Mouse (Mus musculus) frontal cortex, postnatal 25 days (tissue): ENCODE measurements around the gene Clip3.

Experiments
- DNase-seq, 2 experiments: peaks; one replicate each; pipeline ENCODE4 v3.0.0; 2022; ENCODE audit warnings: low spot score in 2 of 2

The Clip3 gene

DNA sequence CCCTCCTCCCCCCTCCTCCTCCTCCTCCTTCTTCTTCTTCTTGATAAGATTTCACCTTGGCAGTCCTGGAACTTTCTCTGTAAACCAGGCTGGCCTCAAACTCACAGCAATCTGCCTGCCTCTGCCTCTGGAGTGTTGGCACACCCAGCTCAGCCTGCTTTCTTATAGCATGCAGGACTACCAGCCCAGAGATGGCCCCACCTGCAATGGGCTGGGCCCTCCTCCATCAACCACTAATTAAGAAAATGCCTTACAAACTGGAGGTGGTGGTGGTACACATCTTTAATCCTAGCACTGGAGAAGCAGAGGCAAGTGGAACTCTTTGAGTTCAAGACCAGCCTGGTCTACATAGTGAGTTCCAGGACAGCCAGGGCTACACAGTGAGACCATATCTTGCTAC lies 34.9 kb downstream of the Clip3 start:
- no peak for DNase-seq

DNA sequence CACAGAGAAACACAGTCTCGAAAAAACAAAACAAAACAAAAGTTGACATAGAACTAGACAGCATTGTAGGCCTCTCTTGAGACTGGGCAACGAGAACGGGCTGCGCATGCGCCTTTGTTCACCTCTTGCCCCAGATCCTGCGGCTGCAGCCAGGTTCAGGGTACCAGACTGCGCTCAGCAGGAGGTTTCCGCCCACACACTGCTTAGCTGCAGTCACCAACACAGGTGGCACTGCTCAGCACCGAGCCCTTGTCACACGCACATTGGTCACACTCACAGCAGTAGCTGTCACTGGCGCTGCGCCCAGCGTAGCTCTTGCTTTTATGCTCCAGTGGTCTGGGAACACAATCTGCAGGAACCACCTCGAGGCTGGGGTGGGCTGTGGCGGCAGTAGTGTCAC lies 35.6 kb downstream of the Clip3 start:
- DNase-seq = no peak

DNA sequence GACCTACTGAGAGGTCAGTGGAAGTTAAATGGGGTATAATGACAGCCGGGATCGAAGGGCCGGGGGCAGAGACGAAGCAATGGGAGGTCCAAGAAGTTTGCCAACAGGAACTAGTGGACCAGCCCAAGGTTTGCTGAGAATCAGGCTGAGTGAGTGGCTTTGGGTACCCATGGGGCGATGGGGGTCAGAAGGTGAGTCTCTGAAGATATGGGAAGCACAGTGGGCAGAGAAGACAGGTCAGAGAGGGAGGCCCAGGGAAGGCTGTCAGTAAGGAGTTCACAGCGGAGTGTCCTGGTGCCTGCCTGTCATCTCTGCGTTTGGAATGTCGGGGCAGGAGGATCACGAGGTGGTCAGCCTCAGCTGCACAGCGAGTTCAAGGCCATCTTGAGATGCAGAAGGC lies 36.9 kb downstream of the Clip3 start:
- DNase-seq = no peak

DNA sequence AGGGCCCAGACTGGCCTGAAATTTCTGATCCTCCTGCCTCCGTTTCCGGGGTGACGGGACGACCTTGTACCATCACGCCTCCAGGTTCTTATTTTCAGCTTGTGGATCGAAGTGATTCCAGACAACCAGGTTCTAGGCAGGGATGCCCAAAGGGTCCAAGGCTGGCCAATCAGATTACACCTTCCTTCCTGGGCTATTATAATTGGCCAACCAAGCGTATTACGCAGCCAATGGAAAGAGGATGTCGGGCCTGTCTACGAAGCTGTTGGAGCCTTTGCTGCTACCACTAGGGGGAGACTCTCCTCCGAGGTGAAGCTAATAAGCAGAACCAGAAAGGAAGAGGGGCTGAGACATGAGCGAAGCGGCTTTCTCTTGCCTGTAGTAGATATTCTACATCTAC lies 40.4 kb downstream of the Clip3 start:
- DNase-seq = peak; percentile 74 to 82

DNA sequence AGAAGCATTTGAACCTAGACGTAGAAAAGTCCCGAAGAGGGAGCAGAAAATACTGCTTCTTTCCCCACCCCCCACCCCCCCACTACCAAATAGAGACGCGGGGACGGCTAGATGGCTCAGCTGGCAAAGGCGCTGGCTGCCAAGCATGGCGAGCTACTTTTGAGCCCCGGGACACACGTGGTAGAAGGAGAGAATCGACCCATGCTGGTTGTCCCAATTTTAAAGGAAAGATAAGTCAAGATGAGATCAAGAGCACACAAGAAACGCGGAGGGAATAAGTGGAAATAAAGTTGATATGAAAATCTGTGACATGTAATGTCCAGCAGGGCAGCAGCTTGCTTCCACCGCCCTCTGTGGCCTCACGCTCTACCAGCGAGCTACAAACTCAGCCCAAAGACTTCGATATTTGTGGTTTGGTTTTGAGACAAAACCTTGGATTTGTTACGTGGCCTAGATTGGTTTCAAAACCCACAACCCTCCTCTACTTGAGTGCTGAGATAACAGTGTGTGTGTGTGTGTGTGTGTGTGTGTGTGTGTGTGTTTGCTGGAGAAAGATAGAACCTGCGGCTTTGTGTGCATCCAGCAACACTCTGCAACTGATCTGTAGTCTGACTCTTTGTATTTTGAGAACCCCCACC lies 41.2 kb downstream of the Clip3 start:
- no peak for DNase-seq

DNA sequence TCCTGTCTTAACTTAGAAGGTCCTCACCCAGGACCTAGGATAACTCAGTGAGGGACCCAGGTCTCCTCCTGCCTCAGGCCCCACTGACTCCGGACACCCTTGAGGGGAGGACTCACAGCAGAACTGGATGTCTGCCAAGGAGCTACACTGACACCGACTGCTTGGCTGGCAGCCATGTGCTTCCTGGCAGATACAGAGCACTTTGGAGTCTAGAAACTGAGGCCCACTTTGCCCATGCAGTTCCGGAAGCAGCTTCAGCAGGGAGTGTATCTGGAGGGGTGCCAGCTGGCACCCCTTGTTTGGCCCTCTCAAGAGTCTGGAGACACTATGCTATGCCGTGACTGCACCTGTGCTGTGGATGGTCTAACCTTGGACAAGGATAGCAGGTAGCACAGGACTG lies 41.9 kb downstream of the Clip3 start:
- peak; percentile 38 to 66 for DNase-seq

DNA sequence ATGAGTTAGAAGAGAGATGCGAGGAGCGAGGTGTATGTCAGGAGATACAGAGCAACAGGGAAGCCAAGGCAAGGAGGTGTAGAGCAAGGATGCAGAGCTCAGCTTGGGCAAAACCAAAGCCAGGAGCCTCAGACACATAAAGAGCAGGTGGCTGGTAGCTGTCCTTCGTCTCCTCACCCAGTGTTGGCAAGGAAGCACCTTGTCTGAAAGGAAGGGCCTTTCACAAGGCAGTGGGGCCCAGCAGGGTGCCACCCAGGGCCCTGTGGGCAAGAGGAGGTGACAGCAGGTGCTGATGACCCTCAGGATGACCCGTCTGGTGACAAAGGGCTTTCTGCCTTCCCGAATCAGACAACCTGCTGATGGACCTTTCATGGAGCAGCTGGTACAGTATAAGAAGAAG lies 43.0 kb downstream of the Clip3 start:
- DNase-seq = no peak

DNA sequence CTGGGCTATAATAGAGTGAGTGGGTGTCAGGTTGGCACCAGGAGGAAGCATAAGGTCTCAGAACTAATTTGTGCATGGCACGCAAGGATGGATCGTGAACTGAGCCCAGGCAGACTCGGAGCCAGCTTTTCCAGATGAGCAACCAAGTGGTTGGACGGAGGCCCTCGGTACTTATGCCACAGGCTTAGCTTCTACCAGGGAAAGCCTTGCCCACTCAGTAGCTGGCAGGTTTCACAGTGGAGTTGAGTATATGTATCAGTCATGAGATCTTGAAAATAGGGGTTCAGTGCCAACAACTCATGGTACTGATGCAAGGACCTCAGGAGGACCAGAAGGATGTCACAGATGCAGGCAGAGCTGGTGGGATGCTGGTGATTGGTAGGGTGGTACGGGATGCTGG lies 44.2 kb downstream of the Clip3 start:
- DNase-seq = no peak

DNA sequence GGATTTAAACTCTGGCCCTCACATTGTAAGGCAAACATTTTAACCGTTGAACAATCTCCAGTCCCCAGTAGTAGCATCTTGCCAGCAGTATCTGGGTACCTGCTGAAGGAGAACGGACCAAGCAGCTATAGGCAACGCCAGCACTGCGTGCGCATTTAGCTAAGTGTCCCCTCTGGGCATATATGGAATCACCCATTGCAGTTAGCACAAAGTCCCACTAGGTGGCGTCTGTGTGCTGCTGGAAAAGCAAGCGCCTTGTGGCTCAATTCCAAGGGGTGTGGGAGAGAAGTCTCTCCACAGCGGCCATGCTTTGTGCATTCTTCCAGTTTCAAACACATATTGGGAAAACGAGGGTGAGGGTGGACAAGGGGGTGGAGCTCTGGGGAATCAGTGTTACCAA lies 44.9 kb downstream of the Clip3 start:
- peak; percentile 80 to 90 for DNase-seq

DNA sequence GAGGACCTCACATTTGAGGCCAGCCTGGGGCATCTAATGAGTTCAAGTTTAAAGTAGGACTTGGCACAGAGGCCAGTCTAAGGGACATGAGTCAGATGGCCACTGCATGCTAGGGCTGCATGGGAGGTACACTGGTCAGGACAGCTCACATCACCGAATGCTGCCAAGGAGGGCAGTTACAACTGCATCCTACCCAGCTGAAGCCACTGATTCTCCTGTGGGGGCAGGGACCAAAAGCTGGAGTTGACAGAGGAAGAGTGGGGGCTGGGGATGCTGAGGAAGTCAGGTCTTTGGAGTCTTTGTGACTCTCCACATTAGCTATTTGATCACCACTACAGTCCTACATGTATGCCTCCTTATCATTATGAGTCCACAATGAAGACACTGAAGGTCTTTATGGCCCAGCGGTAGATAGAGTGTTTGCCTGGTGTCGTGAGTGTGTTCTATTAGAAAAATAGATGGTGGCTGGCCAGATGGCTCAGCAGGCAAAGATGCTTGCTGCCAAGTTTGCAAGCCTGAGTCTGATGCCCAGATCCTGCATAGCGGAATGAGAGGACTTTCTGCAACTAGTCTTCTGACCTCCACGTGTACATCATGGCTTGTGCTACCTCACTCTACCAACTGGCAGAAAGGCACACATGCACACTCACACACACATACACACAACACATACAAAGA lies 48.0 kb downstream of the Clip3 start:
- no peak for DNase-seq

DNA sequence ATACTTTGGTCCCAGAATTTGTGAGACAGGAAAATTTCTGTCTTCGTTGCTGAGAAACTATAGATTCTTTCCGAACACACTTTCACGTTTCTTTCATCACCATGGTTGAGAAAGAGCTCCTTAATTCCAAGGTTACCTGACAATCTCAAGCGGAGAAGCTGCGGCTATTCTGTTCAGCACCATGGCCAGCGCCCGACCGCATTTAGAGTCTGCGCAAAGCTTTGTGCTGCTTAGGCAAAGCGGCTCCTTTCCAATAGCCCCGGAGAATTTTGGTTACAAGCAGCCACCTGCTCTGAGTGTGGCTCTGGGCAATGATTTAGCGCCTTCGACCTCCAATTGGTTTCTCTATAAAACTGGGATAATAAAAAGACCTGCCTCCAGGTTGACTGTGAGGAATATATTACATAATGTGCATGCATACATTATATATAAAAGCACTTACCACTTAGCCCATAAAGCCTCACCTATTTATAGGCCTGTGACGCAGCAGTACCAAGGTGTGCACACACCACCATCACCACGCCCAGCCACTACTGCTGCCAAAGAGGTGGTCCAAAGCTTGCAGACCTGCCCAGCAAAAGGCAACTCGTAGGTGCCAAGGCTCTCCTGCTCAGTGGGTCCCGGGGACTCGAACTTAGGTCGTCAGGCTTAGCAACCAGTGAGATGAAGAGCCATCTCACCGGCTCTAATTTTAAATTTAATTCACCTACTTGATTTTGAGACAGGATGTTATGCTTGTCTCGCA lies 55.3 kb downstream of the Clip3 start:
- DNase-seq = no peak

DNA sequence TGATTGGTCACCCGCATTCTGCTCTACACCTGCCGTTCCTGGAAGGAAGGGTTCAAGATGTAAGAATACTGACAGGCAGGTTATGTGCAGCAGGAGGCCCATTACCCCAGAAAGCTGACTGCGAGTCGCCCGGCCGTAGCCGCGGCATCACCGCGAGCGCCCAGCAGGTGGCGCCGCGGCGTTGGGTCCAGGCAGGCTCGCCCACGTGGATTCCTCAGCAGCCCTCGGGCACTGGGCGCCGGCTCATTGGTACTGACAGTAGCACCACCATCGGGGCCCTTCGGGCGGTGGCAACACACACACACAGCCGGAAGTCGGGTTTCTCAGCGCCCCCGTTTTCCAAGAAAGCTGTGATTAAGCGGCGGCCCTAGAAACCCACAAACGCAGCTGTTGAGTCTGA lies 56.3 kb downstream of the Clip3 start:
- peak; percentile 61 to 68 for DNase-seq

DNA sequence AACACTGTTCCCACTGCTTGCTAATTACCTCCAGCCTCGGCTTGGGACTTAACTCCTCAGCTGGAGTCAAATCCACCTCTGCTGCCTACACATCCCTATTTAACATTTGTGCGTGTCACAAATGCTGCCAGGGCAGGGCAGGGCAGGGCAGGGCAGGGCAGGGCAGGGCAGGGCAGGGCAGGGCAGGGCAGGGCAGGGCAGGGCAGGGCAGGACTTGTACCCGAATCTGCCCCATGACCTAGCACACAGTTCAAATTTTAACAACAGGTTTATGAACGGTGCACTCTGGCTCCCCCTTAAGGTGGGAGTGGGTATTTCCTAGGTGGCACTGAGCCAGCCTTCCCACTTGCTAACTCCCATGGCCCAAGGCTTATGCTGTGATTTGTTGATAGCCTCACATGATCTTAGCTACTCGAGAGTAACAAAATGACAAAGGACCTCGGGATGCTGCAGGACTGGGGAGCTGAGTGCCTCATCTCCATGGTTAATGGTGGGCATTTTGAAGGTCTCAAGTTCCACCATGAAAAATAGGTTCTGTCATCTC lies 61.8 kb downstream of the Clip3 start:
- DNase-seq = peak; percentile 69 to 74

DNA sequence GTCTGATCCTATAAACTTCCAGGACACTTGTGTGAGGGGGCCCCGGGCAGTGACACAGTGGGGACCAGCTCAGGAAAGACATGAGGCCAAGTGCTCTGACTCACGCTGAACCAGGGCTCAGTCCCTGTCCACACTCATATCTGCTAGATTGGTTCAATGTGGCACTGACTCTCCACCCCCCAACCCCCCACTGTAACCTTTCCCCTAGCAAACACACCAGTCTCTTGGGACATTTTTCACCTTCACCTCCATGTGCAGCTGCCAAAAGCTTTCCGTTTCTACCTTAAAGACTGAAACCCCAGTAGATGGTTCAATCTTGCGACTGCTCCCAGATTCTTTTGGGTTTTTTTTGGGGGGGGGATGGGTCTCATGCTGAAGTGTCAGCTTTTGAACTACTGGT lies 62.5 kb downstream of the Clip3 start:
- no peak for DNase-seq
